Mouse (Mus musculus) mouse trophoblast stem cell (cell line): ENCODE measurements at regions not wholly inside any gene's neighbourhood (a gene's known extent, or its start where the extent isn't known, plus 50 kb on each side); places are given as distances from the start of the nearest gene placed in this dataset.
"Not testable (repeated sequence)": the region's sequence is repeated elsewhere in the genome, so short reads cannot be mapped to it uniquely, and the experiment has no call there.

Experiments used
- in situ Hi-C, 2 experiments: fragments of 300-500 bp; cut with MseI, MboI; formaldehyde crosslinking; loops; 2 replicates in 1 of 2; 3 replicates in 1 of 2; pipeline ENCODE4 v1.15.1; 2025

DNA sequence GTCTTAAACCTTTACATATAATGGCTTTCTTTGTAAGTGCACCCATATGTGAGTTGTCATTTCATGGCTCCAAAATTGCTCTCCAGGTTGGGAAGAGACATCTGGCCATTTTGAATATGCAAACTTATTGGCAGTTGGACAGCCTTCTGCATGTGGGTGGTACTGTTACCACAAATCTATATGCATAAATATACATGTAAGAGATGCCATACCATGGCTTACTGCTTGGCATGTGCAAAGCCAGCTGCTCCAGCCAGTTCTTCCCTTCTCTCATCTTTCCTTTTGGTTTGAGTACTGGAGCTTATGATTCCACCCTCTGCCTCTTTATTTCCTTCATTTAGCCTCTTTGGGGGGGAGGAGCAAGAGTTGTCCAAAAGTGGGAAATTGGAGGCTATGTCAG is 312.7 kb downstream of the Plekhb2 start:
- in situ Hi-C loops, result no loop called here

DNA sequence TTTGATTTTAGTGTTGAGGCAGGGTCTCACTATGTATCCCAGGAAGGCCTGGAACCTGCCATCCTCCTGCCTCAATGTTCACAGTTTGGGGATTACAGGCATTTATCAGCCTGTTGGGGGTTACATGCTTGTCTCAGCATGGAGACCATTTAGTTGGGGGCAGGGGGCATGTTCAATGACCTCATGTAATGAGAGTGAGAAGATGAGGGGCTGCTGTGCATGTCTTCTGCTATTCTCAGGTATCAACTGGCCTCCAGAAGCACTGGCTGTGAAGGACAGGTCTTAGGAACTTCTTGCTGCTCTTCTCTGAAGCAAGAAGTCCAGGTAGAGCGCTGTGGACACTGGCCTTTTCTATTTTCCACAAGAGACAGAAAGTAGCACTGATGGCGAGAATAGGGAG is 350.9 kb downstream of the Plekhb2 start:
- in situ Hi-C loops, result no loop called here

DNA sequence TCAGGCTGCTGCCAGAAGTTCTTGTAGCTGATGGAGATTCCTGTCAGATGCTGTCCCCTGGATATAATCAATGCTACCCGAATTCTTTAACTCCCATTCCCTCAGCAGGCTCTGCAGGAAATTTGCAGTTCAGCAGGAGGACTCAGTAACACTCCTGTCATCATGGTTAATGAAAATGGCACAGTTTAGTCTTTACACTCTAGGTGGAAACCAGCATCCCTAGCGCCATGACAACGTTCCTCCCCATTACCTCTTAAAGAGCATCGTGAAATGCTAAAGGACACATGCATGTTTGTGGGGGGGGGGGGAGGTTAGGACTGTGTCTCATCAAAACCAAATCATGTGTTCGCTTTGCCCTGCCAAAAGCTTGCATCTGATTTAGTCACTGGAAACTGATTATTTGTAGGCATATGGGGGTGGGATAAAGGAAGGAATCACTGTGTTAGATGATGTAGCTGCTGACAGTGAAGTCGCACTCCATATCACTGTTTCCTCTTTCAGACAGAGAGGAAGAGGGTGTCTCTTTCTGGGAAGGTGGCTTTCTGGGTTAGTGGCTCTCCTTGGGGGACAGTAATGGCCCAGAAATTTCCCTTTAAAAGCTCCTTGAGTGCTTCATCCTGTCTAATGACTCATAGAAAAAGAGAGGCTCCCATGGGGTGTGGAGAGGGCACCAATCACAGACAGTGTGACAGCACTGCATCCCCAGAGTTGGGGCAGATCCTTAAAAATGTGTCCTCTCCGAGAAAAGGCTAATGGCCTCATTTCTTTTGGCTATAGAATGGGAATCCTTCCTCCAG is 351.5 kb downstream of the Plekhb2 start:
- in situ Hi-C loops, result no loop called here

DNA sequence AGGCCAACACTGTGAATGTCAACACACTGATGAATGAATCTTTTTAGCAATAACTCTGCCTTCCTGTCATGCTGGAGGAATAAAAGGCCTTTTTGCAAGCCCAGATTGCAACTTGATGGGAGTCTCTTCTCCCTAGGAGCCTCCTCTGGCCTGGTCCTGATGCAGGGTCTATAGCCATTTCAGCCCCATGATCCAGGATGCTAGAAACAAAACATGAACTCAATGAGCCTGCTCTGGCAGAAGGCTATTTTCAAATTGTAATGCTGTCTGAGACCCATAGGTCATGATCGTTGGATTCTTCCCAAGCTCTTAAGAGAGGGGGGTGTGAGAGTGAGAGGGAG is 352.1 kb downstream of the Plekhb2 start:
- in situ Hi-C loops, result no loop called here

DNA sequence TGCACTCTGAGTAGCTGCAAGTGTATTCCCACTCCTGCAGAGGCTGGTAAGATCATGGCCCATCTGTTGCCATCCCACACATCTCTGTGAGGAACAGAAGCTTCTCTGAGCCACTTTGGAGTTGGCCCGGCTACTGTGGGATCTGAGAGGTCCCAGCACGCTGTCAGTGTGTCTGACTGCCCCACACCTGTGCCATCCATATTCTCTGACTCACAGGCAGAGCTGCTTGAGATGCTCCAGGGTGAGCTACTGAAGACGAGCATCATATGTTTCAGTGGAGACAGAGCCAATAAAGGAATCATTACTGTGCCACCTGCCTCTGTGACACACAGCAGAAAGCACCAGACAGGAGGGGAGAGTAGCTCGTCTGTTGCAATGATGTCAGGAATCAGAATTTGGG is 352.8 kb downstream of the Plekhb2 start:
- in situ Hi-C loops, result no loop called here

DNA sequence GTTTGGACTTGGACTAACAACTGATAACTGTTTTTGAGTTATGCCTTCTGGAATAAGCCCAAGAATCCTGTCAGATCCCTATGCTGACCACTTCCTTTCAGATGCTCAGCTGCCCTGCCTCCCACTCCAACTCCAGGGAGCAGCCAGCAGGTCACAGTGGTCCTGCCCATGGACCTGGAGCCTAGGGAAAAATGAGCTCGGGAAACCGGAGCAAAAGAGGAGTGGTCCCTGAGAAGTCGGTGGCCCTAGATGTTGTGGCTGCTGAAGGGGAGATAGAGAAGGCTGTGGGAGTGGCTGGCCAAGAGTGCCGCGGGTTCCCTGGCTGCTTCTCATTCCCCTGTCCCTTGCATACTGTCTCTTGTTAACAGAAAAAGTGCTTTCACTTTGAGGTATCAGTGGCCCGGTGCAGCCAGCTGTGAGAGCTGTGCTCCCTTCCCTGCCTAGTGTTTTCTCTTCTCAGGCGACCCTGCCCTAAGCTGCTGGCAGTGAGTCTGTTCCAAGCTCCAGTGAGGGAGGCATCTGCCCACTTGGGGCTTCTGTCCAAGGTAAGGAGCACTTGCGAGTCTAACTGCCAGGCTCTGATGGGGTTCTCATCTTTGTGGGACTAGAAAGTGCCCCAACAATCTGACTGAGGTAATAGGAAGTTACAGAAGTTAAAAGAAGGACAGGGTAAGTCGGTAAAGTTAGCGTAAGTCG is 357.2 kb downstream of the Plekhb2 start:
- in situ Hi-C loops, result no loop called here

DNA sequence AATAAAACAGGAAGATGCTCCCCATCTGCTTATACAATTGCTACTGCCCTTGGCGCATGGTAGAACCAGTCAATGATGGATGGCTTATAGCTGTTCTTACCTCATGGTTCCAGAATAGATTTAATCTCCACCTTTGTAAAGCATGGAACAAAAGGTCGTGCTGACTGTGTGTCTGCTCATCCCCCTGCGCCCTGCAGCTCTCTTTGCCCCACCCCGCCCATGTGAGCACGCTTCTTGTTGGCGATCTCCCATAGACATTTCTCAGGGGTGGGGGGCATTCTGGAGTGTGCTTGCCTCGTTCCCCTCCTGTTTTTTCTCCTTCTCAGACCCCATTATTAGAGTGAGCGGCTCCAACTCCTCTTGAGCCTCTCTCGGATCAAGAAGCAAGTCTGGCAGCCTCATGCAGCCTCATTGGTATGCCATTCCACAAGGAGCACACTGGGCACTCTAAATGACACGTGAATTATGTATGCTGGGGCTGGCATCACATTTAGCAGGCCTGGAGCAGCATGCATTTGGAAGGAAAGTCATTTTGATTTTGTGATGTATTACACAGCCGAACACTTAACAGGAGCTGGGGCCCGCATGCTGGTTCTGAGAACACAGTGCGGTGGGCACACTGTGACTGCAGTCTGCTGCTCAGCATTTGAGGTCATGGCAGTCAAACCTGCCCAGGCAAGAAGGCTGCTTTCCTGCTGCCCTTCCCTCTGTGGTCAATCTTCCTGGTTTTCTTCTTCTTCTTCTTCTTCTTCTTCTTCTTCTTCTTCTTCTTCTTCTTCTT is 362.5 kb downstream of the Plekhb2 start:
- in situ Hi-C loops, result no loop called here

DNA sequence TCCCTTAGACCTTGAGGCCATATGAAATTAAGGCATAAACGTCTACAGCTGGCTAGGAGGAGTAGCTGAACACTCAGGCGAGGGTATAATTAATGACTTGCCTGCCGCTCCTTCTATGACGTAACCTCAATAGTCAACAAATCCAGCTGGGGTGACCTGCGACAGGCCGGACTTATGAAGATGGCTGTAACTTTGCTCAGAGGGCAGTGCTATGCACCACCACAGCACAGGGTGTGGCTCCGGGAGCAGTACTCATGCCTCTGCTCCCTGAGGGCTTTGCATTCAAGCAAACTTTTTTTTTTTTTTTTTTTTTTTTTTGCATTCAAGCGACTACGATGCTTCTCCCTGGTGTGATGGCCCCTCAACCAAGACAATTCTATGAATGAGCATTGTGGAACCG is 364.1 kb downstream of the Plekhb2 start:
- in situ Hi-C loops, result no loop called here

DNA sequence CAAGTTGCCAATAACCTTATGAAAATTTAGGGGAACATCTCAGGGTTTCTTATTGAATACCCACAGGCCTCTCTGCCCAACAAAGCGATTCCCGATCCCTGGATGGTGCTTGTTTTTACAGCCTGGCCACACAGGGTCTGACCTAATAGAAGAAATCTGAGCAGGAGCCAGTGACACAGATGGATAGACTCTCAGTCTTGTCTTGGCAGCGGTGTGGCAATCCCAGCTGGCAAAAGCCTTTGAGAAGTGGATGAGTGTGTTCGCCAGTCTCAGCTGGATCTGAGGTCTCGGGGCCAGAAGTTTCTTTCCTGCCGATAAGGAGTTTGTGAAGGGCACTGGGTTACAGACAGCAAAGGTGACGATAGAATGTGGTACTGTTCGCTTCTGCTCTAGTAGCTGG is 366.6 kb downstream of the Plekhb2 start:
- in situ Hi-C loops, result no loop called here

DNA sequence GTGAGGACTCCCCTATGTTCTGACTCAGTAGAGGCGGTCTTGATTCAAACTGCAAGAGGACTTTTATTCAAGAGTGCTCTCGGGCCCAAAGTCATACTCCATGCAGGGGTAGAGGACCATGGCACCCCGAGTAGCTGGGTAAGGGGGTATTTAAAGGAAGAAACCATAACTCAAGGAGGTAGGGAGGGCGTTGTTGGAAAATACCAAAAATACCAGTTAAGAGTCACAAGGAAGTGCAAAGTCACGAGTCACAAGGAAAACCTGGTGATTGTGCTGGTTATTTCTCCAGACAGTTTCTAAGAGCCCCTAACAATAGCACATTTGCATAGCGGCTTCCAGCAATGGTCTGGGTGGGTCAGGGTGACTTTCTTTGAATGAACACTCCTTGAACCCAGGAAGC is 370.4 kb downstream of the Plekhb2 start:
- in situ Hi-C loops, result not testable (repeated sequence)

DNA sequence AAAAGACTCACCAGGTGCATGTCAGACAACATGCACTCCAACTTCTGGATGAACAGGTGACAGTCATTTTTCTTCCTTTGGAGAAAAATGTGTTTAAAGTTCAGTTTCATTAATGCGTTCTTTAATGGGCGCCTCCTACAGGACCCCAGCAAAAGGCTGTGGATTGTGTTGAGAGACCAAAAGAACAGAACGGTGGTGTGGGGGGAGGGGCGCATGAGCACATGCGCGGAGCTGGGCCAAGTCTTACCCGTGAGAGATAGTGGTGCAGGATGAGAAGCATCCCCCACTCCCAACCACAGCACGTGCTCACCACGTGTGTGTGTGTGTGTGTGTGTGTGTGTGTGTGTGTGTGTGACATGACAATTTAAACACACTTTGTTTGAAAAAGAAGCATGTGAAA is 371.0 kb downstream of the Plekhb2 start:
- in situ Hi-C loops, result no loop called here

DNA sequence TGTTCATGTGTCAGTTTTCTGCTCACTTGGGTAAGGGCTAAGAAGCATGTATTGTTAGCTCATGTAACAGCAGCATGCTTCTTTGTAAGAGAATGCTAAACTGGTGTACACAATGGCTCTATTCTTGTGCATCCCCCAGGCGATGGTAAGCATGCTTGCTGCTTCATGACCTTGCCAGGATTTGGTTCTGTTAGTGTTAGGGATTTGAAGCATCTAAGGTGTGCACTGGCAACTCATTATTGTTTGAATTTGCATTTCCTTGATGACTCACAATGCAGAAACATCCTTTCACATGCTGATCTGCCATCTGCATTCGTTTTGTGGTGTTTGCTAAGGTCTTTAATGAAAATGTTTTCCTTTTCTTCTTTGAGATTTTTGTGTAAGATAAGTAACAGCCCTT is 382.8 kb downstream of the Plekhb2 start:
- in situ Hi-C loops, result no loop called here

DNA sequence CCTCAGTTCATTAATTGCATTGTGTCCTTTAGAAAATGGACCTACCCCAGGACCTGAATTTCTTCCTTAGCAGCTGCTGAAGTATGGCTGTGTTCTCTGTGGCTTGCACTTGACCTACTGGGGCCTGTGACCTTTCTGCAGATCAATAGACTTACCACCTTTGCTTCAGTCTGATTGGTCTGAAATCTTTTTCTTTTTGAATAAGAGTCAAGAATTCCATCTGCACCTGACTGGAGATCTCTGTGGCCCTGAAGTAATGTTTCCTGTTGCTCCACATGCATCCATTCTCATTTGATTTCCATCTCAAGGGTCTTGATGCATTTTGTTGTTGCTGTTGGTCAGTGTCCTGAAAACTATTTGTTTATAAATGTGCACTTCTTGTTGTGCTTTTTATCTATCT is 388.4 kb downstream of the Plekhb2 start:
- in situ Hi-C loops, result no loop called here

DNA sequence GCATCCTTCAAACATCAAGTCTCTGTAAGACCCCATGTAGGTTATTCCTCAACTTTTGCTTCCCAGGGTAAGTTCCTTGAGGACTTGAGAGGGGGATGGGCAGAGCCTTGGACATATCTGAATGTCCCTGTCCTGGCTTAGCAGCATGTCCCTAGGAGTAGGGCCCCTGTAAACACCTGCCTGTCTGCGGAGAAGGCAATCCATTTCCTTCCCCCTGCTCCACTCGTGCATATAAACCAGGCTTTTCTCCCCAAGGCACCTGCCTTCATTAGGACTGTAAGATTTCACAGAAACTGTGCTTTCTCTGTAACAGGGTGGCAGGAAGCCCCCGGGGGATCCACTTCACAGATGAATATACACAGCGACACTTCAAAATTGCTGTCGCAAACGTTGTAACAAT is 393.1 kb downstream of the Plekhb2 start:
- in situ Hi-C loops, result no loop called here

DNA sequence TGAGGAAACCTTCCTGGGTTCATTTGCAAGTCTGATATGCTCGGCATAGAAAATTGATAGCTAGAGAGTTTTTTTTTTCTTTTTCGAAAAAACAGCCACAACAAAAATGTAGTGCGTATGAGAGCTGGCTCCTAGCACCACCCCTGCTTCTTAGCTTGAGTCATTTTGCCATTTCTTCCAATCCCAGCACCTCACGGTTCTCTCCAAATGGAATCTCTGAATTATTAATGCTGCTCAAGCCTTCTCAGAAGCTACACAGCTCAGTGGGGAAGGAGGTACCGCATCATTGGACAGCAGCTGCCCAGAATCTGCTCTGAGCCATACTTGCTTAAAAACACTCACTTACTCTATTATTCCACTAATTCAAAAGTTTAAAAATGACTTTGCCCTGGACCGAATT is 393.6 kb downstream of the Plekhb2 start:
- in situ Hi-C loops, result no loop called here

DNA sequence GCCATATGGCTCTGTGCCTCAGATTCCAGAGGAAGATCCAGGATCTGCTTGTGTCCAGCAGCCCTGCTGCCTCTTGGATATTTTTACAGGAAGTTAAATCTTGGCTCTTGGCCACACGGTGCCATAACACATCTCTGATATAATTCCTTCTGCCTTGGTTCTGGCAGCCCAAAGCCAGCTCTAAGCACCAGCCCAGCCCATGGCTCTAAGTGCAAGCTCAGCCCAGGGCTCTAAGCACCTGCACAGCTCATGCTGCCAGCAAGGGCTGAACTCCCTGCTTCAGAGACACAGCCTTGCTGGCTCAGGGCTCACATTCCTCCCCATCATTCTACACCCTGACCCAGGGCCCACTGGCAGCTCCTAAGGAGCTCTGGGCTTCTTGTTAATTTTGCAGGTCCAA is 415.3 kb downstream of the Plekhb2 start:
- in situ Hi-C loops, result loop anchor here (5.0 to 10.0 kb wide), 2 partner anchors 230 to 233 kb away; no protein-coding TSS in a partner anchor

DNA sequence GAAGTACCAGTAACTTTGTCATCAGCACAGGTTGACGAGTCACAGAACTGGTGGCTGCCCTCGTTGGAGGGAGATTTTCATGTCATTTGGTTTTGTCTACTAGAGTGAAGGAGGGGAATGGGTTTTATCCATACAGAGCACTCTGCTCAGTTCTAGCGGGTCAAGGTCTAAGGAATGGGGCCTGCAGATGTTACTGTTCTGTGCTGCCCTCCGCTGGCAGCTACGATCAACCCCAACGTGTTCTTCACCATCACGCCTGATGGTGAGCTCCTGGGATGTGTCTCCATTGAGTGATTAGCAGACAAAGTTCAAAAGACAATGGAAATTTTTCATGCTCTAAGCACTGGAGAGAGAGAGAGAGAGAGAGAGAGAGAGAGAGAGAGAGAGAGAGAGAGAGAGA is 416.9 kb downstream of the Plekhb2 start:
- in situ Hi-C loops, result loop anchor here (5.0 to 10.0 kb wide), 2 partner anchors 232 to 234 kb away; no protein-coding TSS in a partner anchor

DNA sequence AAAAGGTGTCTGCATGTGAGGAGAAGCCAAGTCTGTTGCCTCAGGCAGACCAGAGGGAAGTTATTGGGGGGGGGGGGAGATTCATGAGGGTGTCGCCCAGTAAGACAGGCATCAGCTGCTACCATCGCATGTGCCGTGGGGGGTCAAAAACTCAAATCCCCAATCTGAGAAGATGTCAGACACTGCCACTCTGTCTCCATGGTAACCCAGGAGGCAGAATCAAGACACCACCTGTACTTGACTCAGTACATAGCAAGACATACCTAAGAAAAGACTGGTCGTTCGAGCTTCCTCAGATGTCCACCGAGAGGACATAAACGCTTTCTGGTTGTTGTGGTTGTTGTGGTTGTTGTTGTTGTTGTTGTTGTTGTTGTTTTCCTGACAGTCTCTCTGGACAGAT is 418.1 kb downstream of the Plekhb2 start:
- in situ Hi-C loops, result loop anchor here (5.0 to 10.0 kb wide), 2 partner anchors 233 to 236 kb away; no protein-coding TSS in a partner anchor

DNA sequence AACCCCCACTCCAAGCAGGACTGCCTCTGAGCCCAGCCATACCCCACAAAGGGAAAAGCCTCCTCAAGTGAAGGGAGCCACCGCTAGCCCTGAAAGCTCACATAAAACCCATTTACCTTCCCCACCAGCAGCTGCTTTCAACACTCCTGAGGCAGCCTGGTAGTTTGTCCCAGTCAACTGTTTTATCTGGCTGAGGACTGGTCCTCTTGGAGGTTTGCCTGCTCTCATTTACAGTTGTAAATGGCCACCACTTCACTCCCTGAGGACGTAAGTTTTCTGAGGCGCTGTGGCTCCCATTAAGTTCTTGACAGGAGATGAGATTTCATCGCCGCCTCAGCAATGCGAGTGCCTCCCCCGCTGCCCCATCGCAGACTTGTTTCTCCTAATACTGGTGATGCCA is 425.2 kb downstream of the Plekhb2 start:
- in situ Hi-C loops, result no loop called here
